Mouse (Mus musculus): ENCODE measurements around the gene Zfp646. TPM values are rescaled to one million over a fixed set of nuclear protein-coding genes. Genes with fewer than 3 reads are reported as not detected.

Zfp646 gene
- polyA plus RNA-seq, 1 experiment from 2014 or later: 20.3 TPM

DNA sequence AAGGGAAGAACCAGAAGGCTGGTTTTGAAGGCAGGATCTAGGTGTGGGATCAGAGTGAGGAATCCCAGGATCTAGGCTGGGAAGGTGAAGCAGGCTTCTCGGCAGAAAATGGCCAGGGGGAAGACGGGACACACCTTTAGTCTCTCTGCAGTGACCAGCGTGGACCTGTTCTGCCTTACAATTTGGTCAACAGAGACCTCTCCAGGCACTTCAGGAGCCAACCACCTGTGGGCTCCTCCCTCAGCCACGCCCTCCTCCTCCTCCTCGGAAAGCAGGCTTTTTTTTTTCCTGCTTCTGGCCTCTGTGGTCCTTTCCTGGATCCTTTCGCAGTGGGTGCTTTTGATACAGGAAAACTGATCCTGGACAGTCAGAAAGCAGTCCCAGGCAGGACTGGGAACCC is 53.9 kb downstream of the Zfp646 start, which contains the start of gene Prss8:
Prss8 (minus strand) TSS at position 182 of the 400 bp plus-strand sequence.
- Histone ChIP-seq H3K9me3 (replicated peaks) (no peaks in the 10 kb centered on the region), H3K4me1 (peaks cover 53% of the 10 kb centered on the region)
- DNase-seq (ENCODE audit: low spot score): peak; percentile 39

GRCm38 (mm10) chr7:127930636-127931035 is 54.6 kb downstream of the Zfp646 start:
- DNase-seq (ENCODE audit: low spot score): no peak
- no peak overlapping the region for H3K4me3 ChIP-seq
- WGBS: 73% methylated on average over 5 of the region's 5 CpGs

More for the DNA sequence above, 53.9 kb downstream of the Zfp646 start, which contains the start of gene Prss8:
- Histone ChIP-seq H3K27me3 (ENCODE audit: low read depth, poor library complexity, severe bottlenecking) (peaks cover 35% of the 10 kb centered on the region), H3K27ac (peak within 1 kb of the TSS; percentile 50), H3K36me3 (peaks cover 25% of the 10 kb centered on the region), H3K4me3 (peak within 1 kb of the TSS; percentile 42)
- 9% methylated on average over 6 of the region's 6 CpGs for WGBS

DNA sequence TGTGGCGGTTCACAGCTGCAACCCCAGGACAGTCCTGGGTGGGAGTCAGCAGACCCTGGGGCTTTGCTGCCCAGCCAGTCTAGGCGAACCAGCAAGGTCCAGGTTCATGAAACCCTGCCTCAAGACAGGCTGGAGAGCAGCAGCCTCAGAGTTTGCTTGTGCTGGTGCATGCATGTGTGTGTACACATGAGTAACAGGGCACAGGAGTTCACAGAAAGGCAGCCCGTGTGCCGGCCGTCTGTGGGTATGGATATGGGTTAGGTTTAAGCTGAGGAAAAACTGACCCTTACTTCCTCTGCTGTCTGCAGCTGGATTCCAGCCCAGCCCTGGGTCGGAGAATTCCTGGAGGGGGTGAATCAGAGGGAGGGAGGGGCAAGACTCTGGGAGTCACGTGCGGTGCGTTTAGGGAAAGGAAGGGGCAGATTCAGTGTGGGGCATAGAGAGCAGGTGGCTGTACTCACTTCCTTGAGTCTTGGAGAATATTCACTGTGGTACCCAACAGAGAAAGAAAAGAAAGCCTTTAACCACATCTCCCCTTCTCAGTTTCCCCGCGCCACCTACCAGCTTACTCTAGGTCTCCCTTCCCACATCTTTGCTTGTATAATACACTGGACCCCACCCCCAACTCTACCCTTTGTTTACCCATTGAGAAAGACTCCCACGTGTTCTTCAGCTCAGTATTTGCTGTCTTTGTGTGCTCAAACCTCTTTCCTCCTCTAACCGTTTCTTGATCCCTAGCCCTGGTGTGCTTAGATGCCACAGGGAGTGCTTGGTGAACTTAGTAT is 55.5 kb downstream of the Zfp646 start:
- DNase-seq (ENCODE audit: low spot score): no peak
- H3K4me3 ChIP-seq: no peak overlapping the region
- no peaks in the 10 kb centered on the region for H3K9me3 ChIP-seq (replicated peaks)
- H3K4me1 ChIP-seq: peaks cover 62% of the 10 kb centered on the region
- WGBS: 51% methylated on average over 13 of the region's 13 CpGs
- H3K27ac ChIP-seq: peak overlapping the region; percentile 42; the same call in 1 of the 2 replicates
- peaks cover 39% of the 10 kb centered on the region for H3K27me3 ChIP-seq (ENCODE audit: low read depth, poor library complexity, severe bottlenecking)
- H3K36me3 ChIP-seq: peaks cover 9% of the 10 kb centered on the region

More at GRCm38 (mm10) chr7:127930636-127931035, 54.6 kb downstream of the Zfp646 start:
- peaks cover 18% of the 10 kb centered on the region for H3K36me3 ChIP-seq
- H3K27ac ChIP-seq: no peak overlapping the region
- H3K27me3 ChIP-seq (ENCODE audit: low read depth, poor library complexity, severe bottlenecking): peaks cover 35% of the 10 kb centered on the region
- H3K4me1 ChIP-seq: peaks cover 55% of the 10 kb centered on the region
- no peaks in the 10 kb centered on the region for H3K9me3 ChIP-seq (replicated peaks)

DNA sequence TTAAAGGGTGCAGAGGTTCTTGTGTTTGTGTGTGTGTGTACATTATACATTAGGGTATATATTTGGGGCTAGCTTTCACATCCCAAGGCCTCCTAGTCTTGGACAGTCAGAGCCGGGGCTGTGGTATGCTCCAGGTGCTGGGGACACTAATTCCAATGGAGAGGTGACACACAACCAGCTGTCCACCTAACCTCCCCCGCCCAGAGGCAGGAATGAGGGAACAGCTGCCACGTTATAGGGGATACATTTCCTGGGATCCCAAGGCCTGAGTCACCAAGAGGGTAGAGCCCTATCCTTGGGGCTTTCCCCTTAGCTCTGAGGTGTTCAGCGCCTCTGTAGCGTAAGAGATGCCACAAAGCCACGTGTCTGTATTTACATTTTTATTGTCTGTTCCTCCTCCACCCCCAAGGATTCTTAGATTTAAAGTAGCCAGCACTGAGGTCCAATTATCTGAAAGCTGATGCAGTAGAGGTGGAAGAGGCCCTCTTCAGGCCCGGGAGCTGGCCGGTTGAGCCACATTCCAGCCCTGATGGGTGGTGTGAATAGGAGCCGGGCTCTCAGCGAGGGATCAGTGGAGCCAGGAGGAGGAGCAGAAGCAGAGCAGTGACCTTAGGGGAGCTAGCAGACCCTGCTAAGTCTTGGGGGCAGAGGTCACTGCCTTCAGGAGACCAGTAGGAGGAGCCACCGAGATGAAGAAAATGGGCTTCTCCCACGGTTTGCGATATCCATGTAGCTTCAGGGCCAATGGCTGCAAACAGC is 56.4 kb downstream of the Zfp646 start:
- Histone ChIP-seq H3K4me3 (no peak overlapping the region), H3K36me3 (peaks cover 3% of the 10 kb centered on the region; the same call in 1 of the 2 replicates), H3K27ac (0 out of 2 replicates have a peak overlapping the region, but pooled peaks have one; percentile 4), H3K4me1 (peaks cover 62% of the 10 kb centered on the region), H3K9me3 (replicated peaks) (no peaks in the 10 kb centered on the region), H3K27me3 (ENCODE audit: low read depth, poor library complexity, severe bottlenecking) (peaks cover 40% of the 10 kb centered on the region)
- 16% methylated on average over 13 of the region's 13 CpGs for WGBS
- no peak for DNase-seq (ENCODE audit: low spot score)

DNA sequence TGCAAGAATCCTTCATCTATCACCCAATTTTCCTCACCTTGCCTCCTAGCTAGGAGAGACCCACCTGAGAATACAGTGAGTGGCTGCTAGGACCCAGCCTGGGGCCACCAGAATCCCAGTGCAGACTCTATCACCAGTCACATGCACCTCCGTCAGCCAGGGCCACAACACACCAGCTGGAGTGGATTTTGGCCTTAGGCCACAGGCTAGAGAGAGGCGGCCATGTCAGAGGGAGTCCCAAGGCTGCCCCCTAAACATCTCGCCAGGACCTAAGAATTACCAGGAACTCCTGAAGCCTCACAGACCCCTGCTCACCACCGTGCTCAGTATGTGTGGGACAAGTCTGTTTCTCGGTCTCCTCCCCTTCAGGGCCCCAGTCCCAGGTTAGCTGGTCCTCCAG is 58.1 kb downstream of the Zfp646 start:
- WGBS: 89% methylated on average over 5 of the region's 5 CpGs
- Histone ChIP-seq H3K9me3 (replicated peaks) (no peaks in the 10 kb centered on the region), H3K36me3 (no peaks in the 10 kb centered on the region), H3K27me3 (ENCODE audit: low read depth, poor library complexity, severe bottlenecking) (peaks cover 23% of the 10 kb centered on the region), H3K4me1 (peaks cover 58% of the 10 kb centered on the region), H3K4me3 (no peak overlapping the region), H3K27ac (peak overlapping the region; percentile 82; the same call in 1 of the 2 replicates)
- no peak for DNase-seq (ENCODE audit: low spot score)

GRCm38 (mm10) chr7:127935028-127935722 is 59.2 kb downstream of the Zfp646 start:
- H3K27me3 ChIP-seq (ENCODE audit: low read depth, poor library complexity, severe bottlenecking): peaks cover 12% of the 10 kb centered on the region
- H3K36me3 ChIP-seq: no peaks in the 10 kb centered on the region

More at GRCm38 (mm10) chr7:127935028-127935722, 59.2 kb downstream of the Zfp646 start:
- DNase-seq (ENCODE audit: low spot score): peak; percentile 95
- Histone ChIP-seq H3K4me3 (peak overlapping the region; percentile 65), H3K27ac (peak overlapping the region; percentile 82), H3K9me3 (replicated peaks) (no peaks in the 10 kb centered on the region), H3K4me1 (peaks cover 47% of the 10 kb centered on the region)
- 7% methylated on average over 32 of the region's 32 CpGs for WGBS

Other genes with a start within 250 kb of the Zfp646 start
- 77.9 and 79.5 TPM in 2 replicates for gene Bcl7c, start 167.3 kb upstream of the Zfp646 start, polyA plus RNA-seq (2016; fragmentation: Nextera tagmentation; extraction: Ambion mirVana)
- gene Ctf1, start 163.5 kb upstream of the Zfp646 start, polyA plus RNA-seq (2016; fragmentation: Nextera tagmentation; extraction: Ambion mirVana): 11.1 and 14.2 TPM in 2 replicates
- 0.28 and 0.73 TPM in 2 replicates for gene Ctf2, start 144.1 kb upstream of the Zfp646 start, polyA plus RNA-seq (2016; fragmentation: Nextera tagmentation; extraction: Ambion mirVana)
- 9.4 and 10.8 TPM in 2 replicates for gene Fbxl19, start 131.7 kb upstream of the Zfp646 start, polyA plus RNA-seq (2016; fragmentation: Nextera tagmentation; extraction: Ambion mirVana)
- gene Orai3, start 106.4 kb upstream of the Zfp646 start, polyA plus RNA-seq (2016; fragmentation: Nextera tagmentation; extraction: Ambion mirVana): 15.2 and 16.0 TPM in 2 replicates
- 21.9 and 24.2 TPM in 2 replicates for gene Setd1a, start 99.6 kb upstream of the Zfp646 start, polyA plus RNA-seq (2016; fragmentation: Nextera tagmentation; extraction: Ambion mirVana)
- gene Gm49388, start 90.6 kb upstream of the Zfp646 start, polyA plus RNA-seq (2016; fragmentation: Nextera tagmentation; extraction: Ambion mirVana): not detected in 2 replicates
- 5.5 and 8.2 TPM in 2 replicates for gene Hsd3b7, start 75.6 kb upstream of the Zfp646 start, polyA plus RNA-seq (2016; fragmentation: Nextera tagmentation; extraction: Ambion mirVana)
- 20.2 and 28.5 TPM in 2 replicates for gene Stx4a, start 51.9 kb upstream of the Zfp646 start, polyA plus RNA-seq (2016; fragmentation: Nextera tagmentation; extraction: Ambion mirVana)
- 3.9 and 9.3 TPM in 2 replicates for gene Stx1b, start 51.7 kb upstream of the Zfp646 start, polyA plus RNA-seq (2016; fragmentation: Nextera tagmentation; extraction: Ambion mirVana)
- gene Zfp668, start 607 bp downstream of the Zfp646 start, polyA plus RNA-seq (2016; fragmentation: Nextera tagmentation; extraction: Ambion mirVana): 47.9 and 48.0 TPM in 2 replicates
- 0.50 and 0.75 TPM in 2 replicates for gene Prss53, start 14.7 kb downstream of the Zfp646 start, polyA plus RNA-seq (2016; fragmentation: Nextera tagmentation; extraction: Ambion mirVana)
- not detected in 2 replicates for gene Gm21974, start 19.2 kb downstream of the Zfp646 start, polyA plus RNA-seq (2016; fragmentation: Nextera tagmentation; extraction: Ambion mirVana)
- gene Vkorc1, start 19.4 kb downstream of the Zfp646 start, polyA plus RNA-seq (2016; fragmentation: Nextera tagmentation; extraction: Ambion mirVana): 48.3 and 51.8 TPM in 2 replicates
- gene Bckdk, start 27.9 kb downstream of the Zfp646 start, polyA plus RNA-seq (2016; fragmentation: Nextera tagmentation; extraction: Ambion mirVana): 130 and 137 TPM in 2 replicates
- gene Kat8, start 36.3 kb downstream of the Zfp646 start, polyA plus RNA-seq (2016; fragmentation: Nextera tagmentation; extraction: Ambion mirVana): 48.0 and 53.0 TPM in 2 replicates
- 6.3 and 7.2 TPM in 2 replicates for gene Prss8, start 53.9 kb downstream of the Zfp646 start, polyA plus RNA-seq (2016; fragmentation: Nextera tagmentation; extraction: Ambion mirVana)
- gene Prss36, start 70.5 kb downstream of the Zfp646 start, polyA plus RNA-seq (2016; fragmentation: Nextera tagmentation; extraction: Ambion mirVana): 9.7 and 10.1 TPM in 2 replicates
- 408 and 469 TPM in 2 replicates for gene Fus, start 91.2 kb downstream of the Zfp646 start, polyA plus RNA-seq (2016; fragmentation: Nextera tagmentation; extraction: Ambion mirVana)
- gene Pycard, start 117.6 kb downstream of the Zfp646 start, polyA plus RNA-seq (2016; fragmentation: Nextera tagmentation; extraction: Ambion mirVana): 5.2 and 6.5 TPM in 2 replicates
- gene Trim72, start 127.7 kb downstream of the Zfp646 start, polyA plus RNA-seq (2016; fragmentation: Nextera tagmentation; extraction: Ambion mirVana): not detected in 2 replicates
- 0.28 and 0.40 TPM in 2 replicates for gene Itgam, start 186.4 kb downstream of the Zfp646 start, polyA plus RNA-seq (2016; fragmentation: Nextera tagmentation; extraction: Ambion mirVana)
- gene Gm49368, start 186.5 kb downstream of the Zfp646 start, polyA plus RNA-seq (2016; fragmentation: Nextera tagmentation; extraction: Ambion mirVana): not detected in 2 replicates

Data from limb, embryonic 10.5 days (tissue).